Mouse (Mus musculus): Measurements from ENCODE around the gene Gm21972. TPM values are rescaled to one million over a fixed set of nuclear protein-coding genes. Genes with fewer than 3 reads are reported as not detected.

Gm21972 gene
- not detected in 2 replicates for polyA plus RNA-seq (2012; rRNA removed; ENCODE audit: low replicate concordance)

GRCm38 (mm10) chr1:86133337-86133736 lies at the start of gene Gm21972:
Gene Gm21972, plus strand, starts transcription at chr1:86133637.

GRCm38 (mm10) chr1:86111779-86112178 lies 21.7 kb upstream of the Gm21972 start, which contains the start of gene Htr2b:
Gene Htr2b, minus strand, starts transcription at chr1:86111970.

GRCm38 (mm10) chr1:86154133-86154823 lies 20.8 kb downstream of the Gm21972 start, which contains the start of gene Armc9:
Gene Armc9, plus strand, starts transcription at chr1:86154780.

Other genes with a start within 250 kb of the Gm21972 start
- gene Itm2c, start 239.4 kb upstream of the Gm21972 start, polyA plus RNA-seq (2012; rRNA removed; ENCODE audit: low replicate concordance) = 210 and 222 TPM in 2 replicates
- 0.11 TPM in 1 of 2 replicates, not detected in the other for gene 4933407L21Rik, start 205.2 kb upstream of the Gm21972 start, polyA plus RNA-seq (2012; rRNA removed; ENCODE audit: low replicate concordance)
- 0.55 and 0.63 TPM in 2 replicates for gene Gpr55, start 172.6 kb upstream of the Gm21972 start, polyA plus RNA-seq (2012; rRNA removed; ENCODE audit: low replicate concordance)
- not detected in 2 replicates for gene Spata3, start 116.8 kb upstream of the Gm21972 start, polyA plus RNA-seq (2012; rRNA removed; ENCODE audit: low replicate concordance)
- gene 2810459M11Rik, start 87.8 kb upstream of the Gm21972 start, polyA plus RNA-seq (2012; rRNA removed; ENCODE audit: low replicate concordance) = 0.42 and 1.9 TPM in 2 replicates
- 40.1 and 122 TPM in 2 replicates for gene Psmd1, start 69.2 kb upstream of the Gm21972 start, polyA plus RNA-seq (2012; rRNA removed; ENCODE audit: low replicate concordance)
- 1.1 TPM in 1 of 2 replicates, not detected in the other for gene Htr2b, start 21.7 kb upstream of the Gm21972 start, polyA plus RNA-seq (2012; rRNA removed; ENCODE audit: low replicate concordance)
- gene Armc9, start 21.1 kb downstream of the Gm21972 start, polyA plus RNA-seq (2012; rRNA removed; ENCODE audit: low replicate concordance) = 3.5 and 3.8 TPM in 2 replicates
- gene B3gnt7, start 169.2 kb downstream of the Gm21972 start, polyA plus RNA-seq (2012; rRNA removed; ENCODE audit: low replicate concordance) = 7.1 and 8.3 TPM in 2 replicates
- 4.1 and 8.2 TPM in 2 replicates for gene Ncl, start 225.8 kb downstream of the Gm21972 start, polyA plus RNA-seq (2012; rRNA removed; ENCODE audit: low replicate concordance)